Mouse (Mus musculus): ENCODE data around the gene Gja5. TPM values are rescaled to one million over a fixed set of nuclear protein-coding genes. Genes with fewer than 3 reads are reported as not detected.
A peak's percentile ranks its signal among the peaks of the same experiment; 100 is the strongest.
"Not testable (repeated sequence)": the region's sequence is repeated elsewhere in the genome, so short reads cannot be mapped to it uniquely, and the experiment has no call there.

The Gja5 gene
- polyA plus RNA-seq, 1 experiment from 2014 or later: 8.2 TPM

- no peak for ATAC-seq (ENCODE audit: low read depth)
- 47% methylated on average over 4 of the region's 4 CpGs for WGBS
- no peaks in the 10 kb centered on the region for H3K27me3 ChIP-seq (replicated peaks; ENCODE audit: control insufficient read depth, insufficient read depth, low read length)
Measured at GRCm38 (mm10) chr3:97078436-97078835, 173.9 kb downstream of the Gja5 start.

GRCm38 (mm10) chr3:97082156-97082555, 177.7 kb downstream of the Gja5 start:
- 82% methylated on average over 5 of the region's 5 CpGs for WGBS
- no peak overlapping the region for H3K9ac ChIP-seq (ENCODE audit: low read depth, low read length)
- ATAC-seq (ENCODE audit: low read depth): no peak
- no peak overlapping the region for H3K27ac ChIP-seq (replicated peaks; ENCODE audit: low read depth, low read length)
- H3K36me3 ChIP-seq (ENCODE audit: control insufficient read depth, insufficient read depth, low read length): no peaks in the 10 kb centered on the region
- DNase-seq (ENCODE audit: low spot score): no peak
- no peaks in the 10 kb centered on the region for H3K4me1 ChIP-seq (ENCODE audit: control insufficient read depth, insufficient read depth, low read length)
- H3K9me3 ChIP-seq (ENCODE audit: control insufficient read depth, low read length): peaks cover 4% of the 10 kb centered on the region; the same call in 1 of the 2 replicates
- H3K27me3 ChIP-seq (replicated peaks; ENCODE audit: control insufficient read depth, insufficient read depth, low read length): no peaks in the 10 kb centered on the region
- H3K4me3 ChIP-seq (ENCODE audit: low read depth, low read length): no peak overlapping the region
- no peak overlapping the region for H3K4me2 ChIP-seq (ENCODE audit: low read depth, low read length)

More at GRCm38 (mm10) chr3:97078436-97078835, 173.9 kb downstream of the Gja5 start:
- DNase-seq (ENCODE audit: low spot score): no peak
- H3K4me2 ChIP-seq (ENCODE audit: low read depth, low read length): no peak overlapping the region
- H3K9me3 ChIP-seq (ENCODE audit: control insufficient read depth, low read length): no peaks in the 10 kb centered on the region
- no peak overlapping the region for H3K9ac ChIP-seq (ENCODE audit: low read depth, low read length)
- no peak overlapping the region for H3K27ac ChIP-seq (replicated peaks; ENCODE audit: low read depth, low read length)
- H3K4me1 ChIP-seq (ENCODE audit: control insufficient read depth, insufficient read depth, low read length): no peaks in the 10 kb centered on the region
- no peak overlapping the region for H3K4me3 ChIP-seq (ENCODE audit: low read depth, low read length)
- no peaks in the 10 kb centered on the region for H3K36me3 ChIP-seq (ENCODE audit: control insufficient read depth, insufficient read depth, low read length)

- ATAC-seq (ENCODE audit: low read depth): no peak
- H3K4me3 ChIP-seq (ENCODE audit: low read depth, low read length): no peak overlapping the region
- H3K9me3 ChIP-seq (ENCODE audit: control insufficient read depth, low read length): peaks cover 8% of the 10 kb centered on the region; the same call in 1 of the 2 replicates
- no peak overlapping the region for H3K9ac ChIP-seq (ENCODE audit: low read depth, low read length)
- no peaks in the 10 kb centered on the region for H3K27me3 ChIP-seq (replicated peaks; ENCODE audit: control insufficient read depth, insufficient read depth, low read length)
- no peak overlapping the region for H3K4me2 ChIP-seq (ENCODE audit: low read depth, low read length)
- WGBS: 60% methylated on average over 4 of the region's 4 CpGs
- DNase-seq (ENCODE audit: low spot score): peak; percentile 4
- H3K36me3 ChIP-seq (ENCODE audit: control insufficient read depth, insufficient read depth, low read length): no peaks in the 10 kb centered on the region
- H3K27ac ChIP-seq (replicated peaks; ENCODE audit: low read depth, low read length): no peak overlapping the region
- H3K4me1 ChIP-seq (ENCODE audit: control insufficient read depth, insufficient read depth, low read length): no peaks in the 10 kb centered on the region
Measured at GRCm38 (mm10) chr3:97087326-97087725, 182.8 kb downstream of the Gja5 start.

- not testable (repeated sequence) for H3K27me3 ChIP-seq (replicated peaks; ENCODE audit: control insufficient read depth, insufficient read depth, low read length); H3K36me3 ChIP-seq (ENCODE audit: control insufficient read depth, insufficient read depth, low read length); H3K9ac ChIP-seq (ENCODE audit: low read depth, low read length); H3K27ac ChIP-seq (replicated peaks; ENCODE audit: low read depth, low read length); H3K4me3 ChIP-seq (ENCODE audit: low read depth, low read length); H3K9me3 ChIP-seq (ENCODE audit: control insufficient read depth, low read length); ATAC-seq (ENCODE audit: low read depth); H3K4me2 ChIP-seq (ENCODE audit: low read depth, low read length); DNase-seq (ENCODE audit: low spot score); H3K4me1 ChIP-seq (ENCODE audit: control insufficient read depth, insufficient read depth, low read length)
- WGBS: 82% methylated on average over 4 of the region's 4 CpGs
Measured at GRCm38 (mm10) chr3:97088291-97088690, 183.8 kb downstream of the Gja5 start.

DNA sequence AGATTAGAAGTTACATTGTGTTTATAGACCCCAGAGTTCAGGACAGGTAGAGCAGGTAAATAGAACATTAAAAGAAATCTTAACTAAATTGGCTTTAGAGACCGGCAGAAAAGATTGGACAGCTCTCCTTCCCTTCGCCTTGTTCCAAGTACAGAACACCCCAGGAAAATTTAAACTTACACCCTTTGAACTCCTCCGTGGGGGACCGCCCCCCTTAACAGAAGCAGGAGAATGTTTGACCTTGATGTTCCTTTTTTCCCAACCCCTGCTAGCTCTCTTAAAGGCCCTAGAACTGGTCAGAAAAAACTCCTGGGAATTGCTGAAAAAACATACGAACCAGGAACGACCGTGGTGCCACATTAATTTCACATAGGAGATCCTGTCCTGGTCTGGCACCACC, 187.5 kb downstream of the Gja5 start:
- 78% methylated on average over 7 of the region's 7 CpGs for WGBS
- not testable (repeated sequence) for H3K36me3 ChIP-seq (ENCODE audit: control insufficient read depth, insufficient read depth, low read length); H3K27me3 ChIP-seq (replicated peaks; ENCODE audit: control insufficient read depth, insufficient read depth, low read length); H3K9ac ChIP-seq (ENCODE audit: low read depth, low read length); ATAC-seq (ENCODE audit: low read depth); H3K27ac ChIP-seq (replicated peaks; ENCODE audit: low read depth, low read length); H3K4me3 ChIP-seq (ENCODE audit: low read depth, low read length); H3K4me1 ChIP-seq (ENCODE audit: control insufficient read depth, insufficient read depth, low read length); H3K9me3 ChIP-seq (ENCODE audit: control insufficient read depth, low read length); H3K4me2 ChIP-seq (ENCODE audit: low read depth, low read length); DNase-seq (ENCODE audit: low spot score)

DNA sequence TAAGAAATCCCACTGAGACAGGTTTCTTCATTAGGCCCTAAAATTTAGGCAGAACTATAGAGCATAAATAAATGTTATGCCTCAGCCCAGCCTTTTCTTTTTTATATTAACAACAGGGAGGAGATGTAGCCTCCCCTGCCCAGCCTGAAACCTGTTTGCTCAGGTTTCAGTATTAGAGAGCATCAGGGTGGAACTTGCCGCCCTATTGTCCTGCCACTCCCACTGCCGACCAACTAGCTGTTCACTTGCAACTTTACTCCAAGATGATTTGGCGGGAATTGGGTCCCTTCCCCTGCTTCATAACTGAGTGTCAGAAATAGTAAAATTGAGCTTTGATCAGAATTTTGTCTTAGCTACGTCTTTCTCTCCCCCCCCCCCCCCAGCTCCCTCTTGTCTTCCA, 192.2 kb downstream of the Gja5 start:
- H3K4me3 ChIP-seq (ENCODE audit: low read depth, low read length); H3K36me3 ChIP-seq (ENCODE audit: control insufficient read depth, insufficient read depth, low read length); H3K27ac ChIP-seq (replicated peaks; ENCODE audit: low read depth, low read length); H3K9ac ChIP-seq (ENCODE audit: low read depth, low read length); H3K4me2 ChIP-seq (ENCODE audit: low read depth, low read length); H3K9me3 ChIP-seq (ENCODE audit: control insufficient read depth, low read length); ATAC-seq (ENCODE audit: low read depth); H3K4me1 ChIP-seq (ENCODE audit: control insufficient read depth, insufficient read depth, low read length); DNase-seq (ENCODE audit: low spot score); H3K27me3 ChIP-seq (replicated peaks; ENCODE audit: control insufficient read depth, insufficient read depth, low read length): not testable (repeated sequence)
- 69% methylated on average over 4 of the region's 4 CpGs for WGBS

DNA sequence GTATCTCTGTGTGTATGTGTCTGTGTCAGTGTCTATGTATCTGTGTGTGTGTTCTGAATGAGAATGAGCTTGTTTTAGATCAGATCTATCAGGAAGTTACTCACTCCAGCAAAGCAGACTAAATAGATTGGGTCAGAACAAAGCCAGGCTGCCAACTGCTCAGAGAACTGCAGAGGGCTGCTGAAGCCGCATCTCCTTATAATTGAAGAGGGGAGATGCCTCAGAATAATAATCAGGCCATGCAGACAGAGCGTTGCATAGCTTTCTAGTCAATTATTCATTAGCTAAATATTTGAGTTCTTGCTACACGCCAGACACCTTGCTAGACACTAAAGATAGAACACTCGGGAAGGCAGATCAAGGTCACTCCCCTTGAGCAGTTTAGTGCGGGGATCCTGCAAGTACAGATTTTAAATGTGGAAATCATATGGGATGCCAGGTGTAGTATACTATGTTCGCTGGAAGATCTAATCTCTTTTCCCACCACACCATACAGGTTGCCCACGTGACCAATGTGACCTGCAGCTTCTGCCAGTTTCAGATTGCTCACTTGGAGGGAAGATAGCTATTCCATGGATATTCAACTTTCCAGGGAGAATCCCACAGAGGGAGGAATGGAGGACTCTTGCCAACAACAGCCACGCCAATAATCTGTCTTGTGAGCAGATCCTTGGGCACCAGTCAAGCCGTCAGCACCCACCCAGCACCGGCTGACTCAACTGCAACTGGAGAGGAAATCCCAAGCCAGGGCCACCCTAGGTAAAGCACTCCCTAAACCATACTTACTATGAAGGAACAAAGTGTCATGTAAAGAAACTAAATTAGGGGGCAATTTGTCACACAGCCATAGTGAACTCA, 196.5 kb downstream of the Gja5 start:
- Histone ChIP-seq H3K4me3 (ENCODE audit: low read depth, low read length) (no peak overlapping the region), H3K9ac (ENCODE audit: low read depth, low read length) (no peak overlapping the region), H3K4me2 (ENCODE audit: low read depth, low read length) (no peak overlapping the region), H3K36me3 (ENCODE audit: control insufficient read depth, insufficient read depth, low read length) (no peaks in the 10 kb centered on the region), H3K27ac (replicated peaks; ENCODE audit: low read depth, low read length) (no peak overlapping the region), H3K27me3 (replicated peaks; ENCODE audit: control insufficient read depth, insufficient read depth, low read length) (no peaks in the 10 kb centered on the region), H3K9me3 (ENCODE audit: control insufficient read depth, low read length) (0 out of 2 replicates have a peak, but pooled peaks cover 2% of the 10 kb centered on the region), H3K4me1 (ENCODE audit: control insufficient read depth, insufficient read depth, low read length) (no peaks in the 10 kb centered on the region)
- no peak for DNase-seq (ENCODE audit: low spot score)
- WGBS: 76% methylated on average over 10 of the region's 10 CpGs
- no peak for ATAC-seq (ENCODE audit: low read depth)

DNA sequence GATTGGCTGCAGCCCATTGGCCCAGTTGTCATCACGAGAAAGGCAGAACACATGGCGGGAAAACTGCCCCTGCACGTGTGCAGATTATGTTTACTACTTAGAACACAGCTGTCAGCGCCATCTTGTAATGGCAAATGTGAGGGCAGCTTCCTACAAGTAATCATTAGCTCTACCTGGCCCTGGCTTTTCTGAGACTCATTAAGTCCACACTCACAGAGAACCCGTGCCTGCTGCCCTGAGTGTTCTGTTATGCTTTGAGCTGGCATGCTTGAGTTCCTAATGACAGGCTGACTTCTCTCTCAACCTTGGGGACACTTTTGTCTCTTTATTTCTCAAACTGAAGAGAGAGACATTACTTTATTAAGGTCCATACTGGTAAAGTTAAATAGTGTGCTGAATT, 199.5 kb downstream of the Gja5 start:
- H3K36me3 ChIP-seq (ENCODE audit: control insufficient read depth, insufficient read depth, low read length); ATAC-seq (ENCODE audit: low read depth); H3K4me1 ChIP-seq (ENCODE audit: control insufficient read depth, insufficient read depth, low read length); H3K4me3 ChIP-seq (ENCODE audit: low read depth, low read length); H3K27ac ChIP-seq (replicated peaks; ENCODE audit: low read depth, low read length); H3K27me3 ChIP-seq (replicated peaks; ENCODE audit: control insufficient read depth, insufficient read depth, low read length); DNase-seq (ENCODE audit: low spot score); H3K4me2 ChIP-seq (ENCODE audit: low read depth, low read length); H3K9ac ChIP-seq (ENCODE audit: low read depth, low read length): not testable (repeated sequence)
- 85% methylated on average over 2 of the region's 5 CpGs for WGBS
- peaks cover 19% of the 10 kb centered on the region; the same call in 1 of the 2 replicates for H3K9me3 ChIP-seq (ENCODE audit: control insufficient read depth, low read length)
